Mouse (Mus musculus) inflammation-experienced regulatory T-cells, adult 6 months (primary cell): Measurements from ENCODE around the gene Lhfpl3. TPM values are rescaled to one million over a fixed set of nuclear protein-coding genes. Genes with fewer than 3 reads are reported as not detected.

Source experiments
- ATAC-seq: one replicate; pipeline ENCODE4 v1.8.0; 2017
- polyA plus RNA-seq, 3 experiments: library from polyadenylated mRNA; unstranded; fragments of 100-300 nt; shearing (Covaris generic); gene quantifications; one replicate each; pipeline ENCODE4 v1.2.1; 2017

Lhfpl3 gene
- polyA plus RNA-seq, 3 experiments from 2014 or later = 0.13 TPM; not detected in 2

GRCm38 (mm10) chr5:22928746-22929145 is 182.9 kb downstream of the Lhfpl3 start:
- ATAC-seq = no peak

- no peak for ATAC-seq
Observed at GRCm38 (mm10) chr5:22943306-22943705, 197.4 kb downstream of the Lhfpl3 start.

GRCm38 (mm10) chr5:22963300-22963699 is 217.4 kb downstream of the Lhfpl3 start:
- no peak for ATAC-seq

- ATAC-seq = no peak
Observed at GRCm38 (mm10) chr5:22986771-22987170, 240.9 kb downstream of the Lhfpl3 start.

GRCm38 (mm10) chr5:22999811-23000210 is 254.0 kb downstream of the Lhfpl3 start:
- ATAC-seq = no peak

GRCm38 (mm10) chr5:23003123-23003797 is 257.4 kb downstream of the Lhfpl3 start:
- no peak for ATAC-seq

DNA sequence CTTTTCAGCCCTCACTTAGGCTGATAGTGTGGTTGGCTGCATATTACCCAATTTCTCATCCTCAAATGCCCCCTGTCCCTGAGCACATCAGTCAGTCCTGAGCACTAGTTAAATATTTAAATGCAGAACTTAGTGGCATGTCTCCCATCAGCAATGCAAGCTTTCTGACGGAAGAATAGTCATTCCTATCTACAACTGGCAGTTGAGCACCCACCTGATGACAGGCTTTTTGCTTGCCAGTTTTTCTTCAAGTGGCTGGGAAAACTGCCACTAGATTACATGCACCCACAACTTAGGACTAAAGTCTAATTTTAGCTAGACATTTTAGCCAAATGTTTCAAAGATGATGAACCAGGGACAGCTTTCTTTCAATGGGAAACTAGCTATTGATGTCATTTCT is 260.3 kb downstream of the Lhfpl3 start:
- no peak for ATAC-seq

- ATAC-seq = no peak
Observed at GRCm38 (mm10) chr5:23010460-23010859, 264.6 kb downstream of the Lhfpl3 start.

GRCm38 (mm10) chr5:23013997-23014396 is 268.1 kb downstream of the Lhfpl3 start:
- ATAC-seq = no peak

DNA sequence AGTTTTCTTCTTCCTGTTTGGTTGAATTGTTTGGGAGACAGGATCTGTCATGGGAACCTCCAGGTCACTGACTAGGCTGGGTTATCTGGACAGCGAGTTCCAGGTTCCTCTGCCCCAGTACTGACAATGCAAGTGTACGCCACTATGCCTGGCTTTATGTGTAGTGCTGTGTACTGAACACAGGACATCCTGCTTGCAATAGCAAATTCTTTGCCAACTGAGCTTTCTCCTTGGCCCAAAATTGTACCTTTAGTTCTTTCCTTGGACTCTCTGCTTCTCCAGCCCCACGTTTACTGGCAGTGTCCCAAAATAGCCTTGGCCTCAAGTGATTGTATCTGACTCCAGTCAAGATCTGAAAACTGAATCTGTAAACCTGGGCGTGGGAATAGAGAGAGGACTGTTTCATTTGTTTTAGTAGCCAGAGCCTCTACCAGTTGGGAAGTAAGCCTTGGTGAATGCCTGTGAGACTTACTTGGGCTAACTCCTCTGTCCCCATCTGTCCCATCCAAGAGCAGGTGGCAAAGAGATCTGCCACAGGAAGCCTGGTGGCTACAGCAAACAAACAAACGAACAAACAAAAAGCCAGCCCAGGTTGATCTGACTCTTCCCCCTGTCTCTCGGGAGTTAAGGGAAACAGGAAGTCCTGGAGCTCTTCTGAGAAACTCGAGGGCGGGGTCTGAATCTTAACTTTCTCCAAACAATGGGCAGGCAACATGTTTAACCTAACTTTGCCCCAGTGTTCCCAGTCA is 269.9 kb downstream of the Lhfpl3 start:
- ATAC-seq = no peak

- no peak for ATAC-seq
Observed at GRCm38 (mm10) chr5:23034944-23035726, 289.3 kb downstream of the Lhfpl3 start.

GRCm38 (mm10) chr5:23035727-23036029 is 289.8 kb downstream of the Lhfpl3 start:
- no peak for ATAC-seq

DNA sequence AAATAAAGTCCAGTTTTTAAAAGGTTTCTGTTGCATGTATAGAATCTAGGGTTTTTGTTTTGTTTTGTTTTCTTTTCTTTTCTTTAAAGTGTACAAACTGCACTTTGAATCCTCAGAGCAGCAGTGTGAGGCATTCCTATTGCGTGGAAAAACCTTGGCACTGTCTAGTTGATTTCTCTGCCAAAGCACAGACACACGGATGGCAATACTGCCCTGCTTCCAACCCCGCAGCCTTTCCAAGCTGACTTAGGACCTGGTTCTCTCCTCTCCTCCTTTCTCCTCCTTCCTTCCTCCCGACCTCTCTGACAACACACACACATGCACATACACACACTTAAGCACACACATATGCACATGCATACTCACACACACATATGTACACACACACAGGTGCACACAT is 294.6 kb downstream of the Lhfpl3 start:
- ATAC-seq = no peak

GRCm38 (mm10) chr5:23042862-23043261 is 297.0 kb downstream of the Lhfpl3 start:
- no peak for ATAC-seq

- no peak for ATAC-seq
Observed at GRCm38 (mm10) chr5:23049083-23049663, 303.3 kb downstream of the Lhfpl3 start.

DNA sequence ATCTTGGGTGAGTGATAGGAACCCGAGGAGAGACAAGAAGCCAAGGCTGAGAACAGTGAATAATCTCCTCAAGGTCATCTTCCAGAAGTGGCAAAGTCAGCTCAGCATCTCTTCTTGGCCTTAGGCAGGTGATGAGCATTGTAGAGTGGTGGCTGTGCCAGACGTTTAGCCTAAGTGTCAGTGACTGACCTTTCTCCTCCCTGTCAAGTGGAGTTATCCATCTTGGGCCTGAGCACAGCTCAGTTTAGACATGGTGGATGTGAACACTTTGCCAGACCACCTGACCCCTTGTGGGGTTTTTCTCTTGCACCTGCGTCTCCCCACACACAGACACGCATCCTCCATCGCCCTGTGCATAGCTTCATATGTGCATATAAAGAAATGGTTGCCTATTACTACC is 305.6 kb downstream of the Lhfpl3 start:
- ATAC-seq = no peak

- ATAC-seq = no peak
Observed at GRCm38 (mm10) chr5:23094894-23095293, 349.0 kb downstream of the Lhfpl3 start.

DNA sequence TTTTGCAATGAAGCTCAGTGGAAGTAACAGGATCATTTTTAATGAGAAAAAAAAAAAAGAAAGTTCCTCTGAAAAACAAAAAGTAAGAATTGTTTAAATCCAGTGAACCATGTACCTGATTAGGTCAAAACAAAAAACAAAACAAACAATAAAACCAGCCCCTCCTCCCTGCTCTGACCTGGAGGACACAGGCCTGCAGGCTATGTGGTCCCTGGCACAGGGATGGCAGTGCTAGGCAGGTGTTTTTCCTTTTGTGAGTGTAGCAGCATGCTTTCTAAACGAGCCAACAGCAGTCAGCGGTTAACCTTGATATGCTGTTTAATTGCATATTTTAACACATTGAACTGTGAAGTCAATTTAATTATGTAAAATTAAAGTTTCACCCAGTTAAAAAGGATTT is 360.7 kb downstream of the Lhfpl3 start:
- no peak for ATAC-seq

DNA sequence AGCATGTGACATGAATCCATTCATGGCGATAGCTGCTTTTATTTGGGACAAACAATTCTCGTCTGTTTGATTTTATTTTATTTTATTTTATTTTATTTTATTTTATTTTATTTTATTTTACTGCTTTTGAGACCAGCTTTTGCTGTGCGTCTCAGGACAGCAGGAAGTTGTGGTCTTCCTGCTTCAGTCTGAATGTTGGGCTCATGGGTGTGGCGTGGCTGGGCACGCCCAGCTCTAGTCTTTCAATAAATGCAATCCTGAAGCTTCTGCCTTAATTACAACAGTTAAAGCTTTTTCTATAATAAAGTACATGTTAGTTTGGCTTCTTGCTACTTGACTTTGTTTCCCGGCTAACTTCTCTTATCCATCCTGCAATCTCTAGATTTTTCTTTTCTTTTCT is 365.4 kb downstream of the Lhfpl3 start:
- no peak for ATAC-seq

GRCm38 (mm10) chr5:23114249-23114648 is 368.4 kb downstream of the Lhfpl3 start:
- ATAC-seq = no peak

- no peak for ATAC-seq
Observed at GRCm38 (mm10) chr5:23126851-23127250, 381.0 kb downstream of the Lhfpl3 start.

DNA sequence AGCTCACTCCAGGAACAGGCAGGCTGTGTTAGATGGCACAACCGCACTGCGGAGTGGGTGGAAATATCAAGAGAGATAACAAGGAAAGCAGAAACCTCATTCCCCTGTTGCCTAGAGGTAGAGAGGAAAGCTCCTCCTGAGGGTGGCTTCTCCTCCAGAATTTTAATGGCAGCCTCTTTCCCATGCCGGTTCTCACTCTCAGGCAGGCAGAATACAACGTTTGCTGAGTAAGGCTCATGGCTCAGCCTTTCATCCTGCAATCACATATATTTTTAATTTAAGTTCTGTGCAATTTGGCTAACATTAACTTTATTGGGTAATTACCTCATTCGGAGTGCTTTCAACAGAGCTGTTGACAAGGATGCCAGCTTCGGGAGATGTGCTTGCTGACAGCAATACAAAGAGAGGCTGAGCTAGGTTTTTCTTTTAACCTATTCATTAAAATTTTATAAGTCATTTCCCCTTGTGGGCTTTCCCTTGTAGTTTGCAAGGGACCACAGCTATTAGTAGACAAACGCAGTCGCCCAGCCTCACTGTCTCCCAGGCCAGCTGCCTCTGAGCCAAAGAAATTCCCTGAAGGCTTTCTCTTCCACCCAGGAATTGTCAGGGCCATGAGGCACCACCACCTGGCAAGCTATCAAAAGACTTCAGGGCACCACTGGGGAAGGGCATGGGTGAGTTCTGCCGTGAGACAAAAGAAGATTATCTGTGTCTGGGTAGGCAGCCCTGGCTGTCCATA is 394.5 kb downstream of the Lhfpl3 start:
- no peak for ATAC-seq

DNA sequence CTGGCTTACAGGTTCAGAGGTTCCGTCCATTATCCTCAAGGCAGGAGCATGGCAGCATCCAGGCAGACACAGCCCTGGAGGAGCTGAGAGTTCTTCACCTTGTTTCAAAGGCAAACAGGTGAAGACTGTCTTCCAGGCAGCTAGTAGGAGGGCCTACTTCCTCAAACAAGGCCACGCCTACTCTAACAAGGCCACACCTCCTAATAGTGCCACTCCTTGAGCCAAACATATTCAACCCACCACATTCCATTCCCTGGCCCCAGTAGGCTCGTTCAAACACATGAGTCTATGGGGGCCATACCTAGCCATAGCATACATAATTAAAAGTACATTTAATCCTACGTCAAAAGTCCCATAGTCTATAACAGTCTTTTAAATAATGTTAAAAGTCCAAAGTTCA is 407.4 kb downstream of the Lhfpl3 start:
- no peak for ATAC-seq
